In the genomic region with DNA sequence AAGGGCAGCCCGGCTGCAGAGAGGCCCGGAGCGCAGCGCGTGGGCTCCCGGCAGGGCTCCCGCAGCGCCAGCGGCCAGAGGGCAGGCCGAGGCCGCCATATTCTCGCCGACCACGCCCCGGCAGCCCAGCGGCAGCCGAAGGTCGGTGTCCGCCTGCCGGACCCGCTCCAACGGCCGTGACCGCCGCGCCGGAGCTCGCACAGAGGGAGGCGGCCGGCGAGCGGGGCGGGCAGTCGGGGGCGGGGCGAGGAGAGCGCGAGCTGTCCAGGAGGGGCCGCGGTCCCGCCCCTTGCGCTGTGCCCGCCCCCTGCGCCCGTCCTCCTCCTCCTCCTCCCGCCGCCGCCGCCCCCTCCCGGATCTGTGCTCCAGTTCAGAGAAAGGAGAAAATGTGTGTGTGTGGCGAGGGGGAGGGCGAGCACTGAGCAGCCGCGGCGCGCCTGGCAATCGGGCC, we compare ENCODE assay signal across 8 mouse cellular contexts. TPM values are rescaled to one million over a fixed set of nuclear protein-coding genes. Genes with fewer than 3 reads are reported as not detected.
A peak's percentile ranks its signal among the peaks of the same experiment; 100 is the strongest.
DNase-seq lines count a peak whose midpoint lies in the region; ATAC-seq and TF ChIP-seq lines count a peak whose summit lies in the region.

No protein-coding gene starts in this region.

- H3K36me3 ChIP-seq in hindbrain, postnatal 0 days (ENCODE audit: insufficient read depth, low read length), result no peaks in the 10 kb centered on the region
- H3K36me3 ChIP-seq in megakaryocyte, embryonic 14.5 days (replicated peaks; ENCODE audit: low read length), result peaks cover 21% of the 10 kb centered on the region

- no peaks in the 10 kb centered on the region for H3K27me3 ChIP-seq in hindbrain, postnatal 0 days (ENCODE audit: insufficient read depth, low read length)
- peaks cover 14% of the 10 kb centered on the region for H3K27me3 ChIP-seq in megakaryocyte, embryonic 14.5 days (replicated peaks)

- intact Hi-C loops in gastrocnemius, adult 2 months (cut with DNase I), result loop anchor here (2.0 to 5.0 kb wide), 2 partner anchors 66 to 190 kb away; no protein-coding TSS in a partner anchor

- 3% methylated on average over 29 of the region's 57 CpGs for WGBS in hindbrain, postnatal 0 days

- DNase-seq in ZHBTc4 (ENCODE audit: low read depth, low spot score), result peak; percentile 93
- peak; percentile 83 to 91 for DNase-seq in cerebellum, postnatal 4 days (ENCODE audit: low spot score in 2 of 2)
- peak; percentile 98 for DNase-seq in gastrocnemius, adult 2 months
- DNase-seq in hindbrain, postnatal 0 days (ENCODE audit: low spot score), result peak; percentile 93
- peak; percentile 55 to 80 for DNase-seq in left cerebral cortex, adult 9 months (ENCODE audit: low spot score in 2 of 2)
- DNase-seq in right cerebral cortex, postnatal 10 days (ENCODE audit: low spot score in 2 of 2), result peak; percentile 96 to 97
- DNase-seq in urinary bladder, postnatal 14 days (ENCODE audit: low spot score), result peak; percentile 95

- peak; percentile 93 for ATAC-seq in hindbrain, postnatal 0 days

- H3K4me2 ChIP-seq in hindbrain, postnatal 0 days (ENCODE audit: low read depth, low read length), result peak overlapping the region; percentile 62

- H3K27ac ChIP-seq in gastrocnemius, adult 2 months, result peak overlapping the region; percentile 96
- H3K27ac ChIP-seq in hindbrain, postnatal 0 days, result peak overlapping the region; percentile 98

- peak overlapping the region; percentile 95 for H3K4me3 ChIP-seq in gastrocnemius, adult 2 months
- H3K4me3 ChIP-seq in hindbrain, postnatal 0 days (ENCODE audit: low read length), result peak overlapping the region; percentile 92
- H3K4me3 ChIP-seq in megakaryocyte, embryonic 14.5 days (replicated peaks), result peak overlapping the region; percentile 94

- peaks cover 25% of the 10 kb centered on the region for H3K4me1 ChIP-seq in hindbrain, postnatal 0 days (ENCODE audit: insufficient read depth, low read length)
- peaks cover 68% of the 10 kb centered on the region for H3K4me1 ChIP-seq in megakaryocyte, embryonic 14.5 days

- H3K9me3 ChIP-seq in hindbrain, postnatal 0 days (ENCODE audit: low read length), result no peaks in the 10 kb centered on the region
- H3K9me3 ChIP-seq in megakaryocyte, embryonic 14.5 days, result peaks cover 3% of the 10 kb centered on the region; the same call in 1 of the 2 replicates

- H3K9ac ChIP-seq in hindbrain, postnatal 0 days (replicated peaks; ENCODE audit: low read length), result peak overlapping the region; percentile 93

- TF ChIP-seq CTCF in gastrocnemius, adult 2 months (IDR thresholded peaks at IDR 0.05), result peak; percentile 26; the same call in 1 of the 2 replicates
- no peak for TF ChIP-seq CTCF in hindbrain, postnatal 0 days (IDR thresholded peaks at IDR 0.05; ENCODE audit: low read depth)

RNA-seq across cellular contexts. Expression of a gene that starts 0.3 kb away (rescaled TPM):
- total RNA-seq in gastrocnemius, adult 2 months (2021), result 10 to 100 TPM; 12.2 to 15.7 TPM
- total RNA-seq in hindbrain, postnatal 0 days (2014; rRNA removed), result 101 and 103 TPM in 2 replicates
- 75.1 and 85.7 TPM in 2 replicates for polyA plus RNA-seq in hindbrain, postnatal 0 days (2015; fragmentation: Nextera tagmentation; extraction: Ambion mirVana)
- 2.6 and 12.6 TPM in 2 replicates for polyA plus RNA-seq in megakaryocyte, embryonic 14.5 days (2012; ENCODE audit: insufficient read depth, low replicate concordance)

Comparison
In these comparisons a context has a peak if more than half of its experiments do, and no peak if none do; other contexts are left out.
1. Peak in every context shown above with its lines: DNase-seq, ATAC-seq, H3K4me3 ChIP-seq and H3K27ac ChIP-seq.